Mouse (Mus musculus) c-Kit-positive CD71-positive TER-119-positive erythroid progenitor cells, embryonic 14.5 days (primary cell): ENCODE measurements around the gene Ankrd33.
"Not testable (repeated sequence)": the region's sequence is repeated elsewhere in the genome, so short reads cannot be mapped to it uniquely, and the experiment has no call there.

Source experiments
- DNase-seq: peaks from one replicate; pipeline ENCODE4 v3.0.0-alpha.2; 2013; ENCODE audit warnings: low spot score

Gene Ankrd33

GRCm38 (mm10) chr15:101086956-101087355 is 28.6 kb upstream of the Ankrd33 start:
- DNase-seq = no peak

DNA sequence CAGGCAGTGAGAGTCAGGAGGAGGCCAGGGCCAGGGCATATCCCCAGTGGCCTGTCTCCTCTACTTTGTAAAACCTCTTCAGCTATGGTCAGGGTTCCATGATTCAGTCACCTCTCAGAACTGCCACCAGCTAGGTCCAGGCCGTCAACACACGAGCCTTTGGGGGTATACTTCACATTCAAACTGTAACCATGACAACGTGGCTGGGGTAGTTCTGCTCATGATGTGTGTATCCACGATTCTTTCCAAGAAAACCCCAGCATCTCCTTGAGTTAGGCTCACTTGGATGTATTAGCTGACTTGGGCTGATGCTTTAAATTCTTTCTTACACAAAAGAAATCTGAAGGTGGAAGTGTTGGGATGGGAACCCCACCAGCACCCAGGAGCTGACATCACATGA is 27.3 kb upstream of the Ankrd33 start:
- DNase-seq = no peak

GRCm38 (mm10) chr15:101091551-101091950 is 24.0 kb upstream of the Ankrd33 start:
- DNase-seq = no peak

DNA sequence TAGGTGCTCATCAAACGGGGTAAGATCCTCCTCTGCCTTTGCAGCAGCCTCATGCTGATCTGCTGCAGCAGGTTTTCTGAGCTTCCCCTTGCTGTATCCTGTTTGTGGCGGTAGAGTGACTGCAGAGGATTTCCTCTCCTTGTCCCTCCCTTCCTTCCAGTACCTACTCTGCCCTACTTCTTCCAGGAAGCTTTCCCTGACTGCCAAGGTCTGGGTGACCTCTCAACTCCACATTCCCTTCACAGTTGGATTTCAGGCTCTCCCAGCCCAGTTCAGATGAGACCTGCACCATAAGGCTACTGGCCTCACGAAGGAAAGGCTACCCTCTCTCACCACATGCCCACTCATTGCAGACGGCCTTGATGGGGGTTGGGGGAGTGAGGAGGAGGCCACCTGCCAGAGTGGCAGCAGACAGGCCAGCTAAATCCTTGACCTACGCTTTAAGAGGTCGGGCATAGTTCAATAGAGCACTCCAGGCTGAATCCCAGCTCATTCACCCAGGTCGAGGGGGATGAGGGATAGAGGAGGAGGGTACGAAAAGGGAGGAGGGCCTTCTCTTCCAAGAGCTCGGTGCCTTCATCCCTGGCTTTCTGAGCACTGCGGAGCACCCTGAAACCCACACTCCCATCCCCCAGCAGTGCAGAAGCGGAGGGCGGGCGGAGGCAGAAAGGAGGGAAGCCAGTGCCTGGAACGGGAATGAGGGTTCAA is 23.3 kb upstream of the Ankrd33 start:
- DNase-seq = no peak

GRCm38 (mm10) chr15:101092829-101093648 is 22.5 kb upstream of the Ankrd33 start:
- no peak for DNase-seq

GRCm38 (mm10) chr15:101093988-101094387 is 21.6 kb upstream of the Ankrd33 start:
- no peak for DNase-seq

GRCm38 (mm10) chr15:101094979-101095378 is 20.6 kb upstream of the Ankrd33 start:
- no peak for DNase-seq

- no peak for DNase-seq
Measured at GRCm38 (mm10) chr15:101095392-101095791, 20.2 kb upstream of the Ankrd33 start.

- no peak for DNase-seq
Measured at GRCm38 (mm10) chr15:101097985-101098651, 17.4 kb upstream of the Ankrd33 start.

DNA sequence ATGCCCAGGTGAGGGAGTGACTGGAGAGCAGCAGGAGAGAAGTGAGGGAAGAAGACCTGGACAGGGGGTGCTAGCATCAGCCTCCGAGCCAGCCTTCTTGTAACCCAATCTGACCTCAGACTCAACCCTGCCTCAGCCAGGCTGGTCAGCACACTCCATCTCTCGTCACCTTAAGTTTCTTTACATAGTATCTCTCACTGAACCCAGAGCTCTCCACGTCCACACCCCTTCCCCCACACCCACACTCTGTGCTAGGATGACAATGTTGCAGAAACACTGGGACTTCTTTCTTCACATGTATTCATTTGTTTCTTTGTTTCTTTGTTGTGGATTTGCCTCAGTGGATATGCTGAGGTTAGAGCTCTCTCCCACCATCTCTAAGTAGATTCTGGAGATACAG is 14.6 kb upstream of the Ankrd33 start:
- no peak for DNase-seq

- no peak for DNase-seq
Measured at GRCm38 (mm10) chr15:101103605-101104304, 11.8 kb upstream of the Ankrd33 start.

- peak; percentile 22 for DNase-seq
Measured at GRCm38 (mm10) chr15:101105496-101105994, 10.0 kb upstream of the Ankrd33 start.

- DNase-seq = no peak
Measured at GRCm38 (mm10) chr15:101106011-101106410, 9.5 kb upstream of the Ankrd33 start.

DNA sequence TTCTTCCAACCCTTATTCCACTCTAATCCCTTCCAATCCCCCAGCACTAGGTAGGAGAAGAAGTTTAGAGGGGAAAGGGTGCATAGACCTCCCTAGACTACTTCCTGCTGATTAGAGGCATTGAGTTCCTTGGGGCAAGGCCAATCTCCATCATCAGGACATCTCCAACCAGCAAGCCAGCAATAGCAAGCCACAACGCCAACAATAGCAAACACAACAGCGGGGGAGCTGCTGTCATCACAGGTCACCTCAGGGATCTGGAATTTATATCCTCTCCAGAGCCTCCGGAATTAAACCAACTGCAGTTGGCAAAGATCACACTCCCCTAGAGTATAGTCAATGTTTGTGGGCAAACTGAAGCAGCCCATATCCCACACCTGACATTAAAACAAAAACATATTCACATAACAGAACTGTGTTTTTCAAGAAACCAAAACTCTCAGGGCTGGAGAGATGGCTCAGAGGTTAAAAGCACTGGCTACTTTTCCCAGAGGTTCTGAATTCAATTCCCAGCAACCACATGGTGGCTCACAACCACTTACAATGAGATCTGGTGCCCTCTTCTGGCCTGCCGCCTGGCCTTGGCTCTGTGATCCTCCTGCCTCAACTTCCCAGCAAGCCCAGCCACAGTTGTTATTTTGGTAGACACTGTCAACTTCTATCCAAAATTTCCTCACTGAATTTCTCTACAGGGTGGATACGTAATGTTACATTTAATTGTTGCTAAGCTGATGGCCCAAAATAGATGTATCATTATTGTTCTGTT is 7.5 kb upstream of the Ankrd33 start:
- DNase-seq = no peak

DNA sequence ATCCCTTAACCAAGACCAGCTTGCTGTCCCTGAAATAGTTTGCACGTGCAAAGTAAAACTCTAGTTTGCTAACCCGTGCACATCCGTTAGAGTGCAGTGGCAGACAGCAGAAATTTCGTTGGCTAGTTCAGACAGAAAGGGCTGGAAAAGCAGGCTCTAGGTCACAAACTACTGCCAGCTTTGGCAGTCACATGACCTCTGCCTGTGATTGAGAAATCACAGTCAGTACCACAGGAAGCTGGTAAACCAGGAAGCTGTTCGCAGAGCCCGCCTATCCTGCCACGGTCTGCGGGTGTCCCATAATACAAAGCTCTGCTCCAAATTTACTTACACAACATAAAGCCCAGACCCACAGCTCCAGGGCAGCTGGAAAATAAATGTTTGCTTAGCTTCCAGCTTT is 2.4 kb upstream of the Ankrd33 start:
- no peak for DNase-seq

GRCm38 (mm10) chr15:101113778-101114177 is 1.8 kb upstream of the Ankrd33 start:
- DNase-seq = not testable (repeated sequence)

DNA sequence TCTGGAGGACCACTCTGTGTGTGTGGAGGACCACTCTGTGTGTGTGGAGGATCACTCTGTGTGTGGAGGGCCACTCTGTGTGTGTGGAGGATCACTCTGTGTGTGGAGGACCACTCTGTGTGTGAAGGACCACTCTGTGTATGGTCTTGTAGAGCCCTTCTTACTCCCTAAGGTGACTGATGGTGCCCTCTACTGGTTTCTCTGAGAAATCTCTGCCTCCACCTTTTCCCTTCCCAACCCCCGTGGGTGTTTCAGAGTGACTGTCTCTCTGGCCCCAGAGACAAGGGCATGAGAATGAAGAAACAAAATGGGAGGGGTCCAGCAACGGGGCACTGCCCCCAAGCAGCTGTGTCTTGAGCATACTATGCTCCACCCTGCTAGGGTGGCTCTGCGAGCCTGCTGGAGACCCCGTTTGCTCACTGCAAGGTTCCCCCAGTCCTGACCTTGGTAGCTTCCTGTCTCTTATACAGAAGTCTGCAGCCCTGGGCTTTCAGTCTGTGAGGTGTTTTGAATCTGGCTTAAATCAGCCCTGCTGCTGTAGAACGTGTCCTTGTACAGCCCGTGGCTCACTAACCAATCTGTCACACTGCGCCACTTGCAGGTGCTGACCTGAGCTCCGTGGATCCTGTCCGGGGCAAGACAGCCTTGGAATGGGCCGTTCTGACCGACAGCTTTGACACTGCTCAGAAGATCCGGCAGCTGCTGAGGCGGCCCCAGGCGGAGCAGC is 3.0 kb downstream of the Ankrd33 start:
- no peak for DNase-seq

- no peak for DNase-seq
Measured at GRCm38 (mm10) chr15:101121411-101122289, 6.1 kb downstream of the Ankrd33 start.

DNA sequence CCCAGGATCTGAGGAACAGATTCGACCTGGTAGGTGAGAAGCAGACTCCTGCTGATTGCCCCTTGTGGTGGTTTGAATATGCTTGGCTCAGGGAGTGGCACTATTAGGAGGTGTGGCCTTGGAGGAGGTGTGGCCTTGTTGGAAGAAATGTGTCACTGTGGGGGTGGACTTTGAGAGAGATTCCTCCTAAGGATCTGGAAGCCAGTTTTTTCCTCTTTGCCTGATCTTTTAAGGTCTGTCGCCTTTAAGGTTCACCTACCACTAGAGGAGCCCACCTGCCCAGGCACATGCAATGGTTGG is 6.7 kb downstream of the Ankrd33 start:
- no peak for DNase-seq

- DNase-seq = no peak
Measured at GRCm38 (mm10) chr15:101123202-101123601, 7.6 kb downstream of the Ankrd33 start.
